Mouse (Mus musculus) layer of hippocampus, adult 8-10 months (tissue): ENCODE results near the gene Cxcr4. TPM values are rescaled to one million over a fixed set of nuclear protein-coding genes. Genes with fewer than 3 reads are reported as not detected.

Experiments used
- DNase-seq, 2 experiments: peaks; one replicate each; pipeline ENCODE4 v3.0.0; 2022; ENCODE audit warnings: low spot score in 2 of 2
- total RNA-seq, 4 experiments: library from RNA; stranded (reverse); gene quantifications; 2 replicates each; pipeline ENCODE4 v1.2.4; 2022

Gene Cxcr4
- total RNA-seq, result 1 to 10 TPM; 2.8 to 6.0 (median 5.6) TPM

DNA sequence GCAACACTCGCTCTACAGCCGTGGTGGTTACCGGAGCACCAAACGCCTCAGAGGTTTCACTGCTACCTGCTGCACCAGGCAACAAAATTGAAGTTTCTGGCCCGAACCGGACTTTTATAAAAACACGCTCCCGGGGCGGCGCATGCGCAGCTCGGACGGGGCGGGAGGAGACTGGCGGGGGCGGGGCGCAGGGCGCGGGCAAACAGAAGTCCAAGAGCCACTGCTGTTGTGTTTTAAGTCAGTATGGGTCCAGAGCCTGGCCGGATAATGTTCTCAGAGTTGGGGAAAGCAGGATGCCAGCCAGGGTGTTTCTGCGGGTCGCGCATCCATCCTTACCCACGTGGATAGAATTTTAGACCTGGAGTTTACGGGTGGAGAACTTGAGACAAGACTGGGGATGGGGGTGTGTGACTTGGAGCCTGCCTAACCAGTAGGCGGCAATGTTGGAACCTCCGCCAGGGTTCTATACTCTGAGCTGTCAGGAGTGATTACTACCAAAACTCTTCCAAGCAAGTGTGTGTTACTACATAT is at the start of gene Cxcr4:
Gene Cxcr4, minus strand, starts transcription at position 83 of the 531 bp plus-strand sequence.
- DNase-seq, result peak in 1 of 2 experiments; percentile 42

DNA sequence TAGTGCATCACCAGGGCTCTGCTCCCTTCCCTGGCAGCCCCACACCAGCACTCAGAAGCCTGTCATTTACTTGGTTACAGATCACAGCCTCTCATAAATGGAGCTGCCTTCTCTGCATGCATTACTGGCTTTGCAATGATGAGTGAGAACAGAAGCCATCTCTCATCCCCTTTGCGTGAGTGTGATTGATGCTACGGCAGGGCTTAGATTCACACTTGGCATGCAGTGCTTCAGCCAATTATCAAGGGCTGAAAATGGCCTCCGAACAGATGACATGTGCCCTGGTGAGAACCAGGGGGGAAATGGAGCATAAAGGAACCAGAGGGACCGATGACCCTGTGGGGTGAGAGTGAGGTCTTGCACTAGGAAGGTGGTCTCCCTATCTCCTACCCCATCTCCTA is 47.6 kb upstream of the Cxcr4 start:
- DNase-seq, result no peak

- no peak for DNase-seq
These were observed 45.2 kb upstream of the Cxcr4 start for GRCm38 (mm10) chr1:128637230-128637740.

- DNase-seq, result no peak
These were observed 44.5 kb upstream of the Cxcr4 start for GRCm38 (mm10) chr1:128636258-128637229.

DNA sequence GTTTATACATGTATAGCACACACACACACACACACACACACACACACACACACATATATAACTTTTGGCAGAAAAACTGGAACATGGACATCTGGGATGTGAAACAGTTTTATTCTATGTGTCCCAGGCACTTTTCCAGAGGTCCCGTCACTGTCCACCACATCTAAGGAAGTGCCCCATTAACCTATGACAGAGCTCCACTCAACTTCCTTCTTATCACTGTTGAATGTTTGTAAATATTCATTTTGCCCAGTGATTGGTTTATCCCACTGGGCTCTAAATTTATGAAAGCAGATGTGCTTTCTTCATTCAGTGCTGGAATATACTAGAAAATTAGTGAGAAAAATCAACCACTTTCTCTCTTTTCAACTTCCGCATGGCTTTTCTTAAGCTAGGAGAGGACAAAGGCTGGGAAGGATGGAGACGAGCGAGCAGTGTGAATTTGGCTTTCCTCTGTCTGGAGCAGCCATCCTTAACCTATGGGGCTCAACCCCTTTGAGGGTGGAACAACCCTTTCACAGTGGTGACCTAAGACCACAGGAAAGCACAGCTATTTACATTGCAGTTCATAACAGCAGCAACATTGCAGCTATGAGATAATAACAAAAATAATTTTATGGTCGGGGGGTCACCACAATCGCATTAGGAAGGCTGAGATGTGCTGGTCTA is 41.8 kb upstream of the Cxcr4 start:
- DNase-seq, result no peak

DNA sequence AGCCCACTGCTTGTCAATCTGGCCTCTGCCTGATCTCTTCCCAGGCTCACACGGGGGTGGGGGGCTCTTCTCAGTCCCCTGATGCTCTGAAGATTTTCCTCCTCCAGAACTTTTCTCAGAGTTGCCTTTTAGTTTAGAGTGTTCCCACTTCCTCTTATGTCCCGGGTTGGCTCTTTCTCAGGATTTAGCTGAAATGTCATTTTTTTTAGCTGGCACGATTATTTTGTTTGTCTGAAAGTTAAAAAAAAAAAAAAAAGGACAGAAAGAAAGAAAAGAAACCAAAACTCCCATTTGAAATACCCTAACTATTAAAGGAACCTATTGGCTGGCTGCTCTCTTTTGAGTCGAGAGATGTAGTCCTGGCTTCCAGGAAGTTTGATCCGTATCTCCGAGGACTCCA is 40.4 kb upstream of the Cxcr4 start:
- no peak for DNase-seq

DNA sequence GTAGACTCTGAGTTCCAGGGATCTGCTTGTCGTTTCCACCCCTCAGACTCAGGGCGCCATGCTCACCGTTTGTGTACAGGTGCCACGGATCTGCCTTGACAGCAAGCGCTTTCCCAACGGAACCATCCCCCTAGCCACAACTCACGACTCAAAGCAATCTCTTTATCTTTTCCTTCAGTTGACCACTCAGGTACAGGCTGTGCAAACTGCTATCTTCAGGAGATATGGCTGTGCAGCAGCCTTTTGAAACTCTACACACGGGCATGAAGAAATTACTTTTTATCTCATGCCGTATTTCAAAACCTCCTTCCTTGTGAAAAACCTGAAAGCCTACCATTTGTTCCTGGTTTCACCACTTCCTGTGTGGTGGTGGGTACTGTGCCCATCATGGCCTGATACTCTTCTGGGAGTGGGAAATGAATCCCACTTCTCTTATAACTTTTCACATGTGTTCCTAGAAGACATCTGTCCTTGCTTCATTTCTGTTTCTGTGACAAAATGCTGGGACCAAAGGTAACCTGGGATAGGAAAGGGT is 34.1 kb upstream of the Cxcr4 start:
- no peak for DNase-seq

DNA sequence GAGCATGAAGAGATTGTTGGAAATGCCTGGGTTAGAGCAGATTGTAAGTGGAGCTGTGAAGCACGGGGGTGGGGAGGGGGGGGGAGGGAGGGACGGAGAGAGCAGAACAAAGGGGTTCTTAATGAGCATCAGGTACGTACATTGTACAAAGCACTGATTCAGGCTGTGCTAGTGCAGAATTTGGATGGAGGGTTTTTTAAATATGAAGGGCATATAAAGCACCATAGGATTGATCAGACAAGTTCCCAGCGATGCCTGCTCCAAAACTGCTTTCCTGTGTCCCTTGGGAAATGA is 31.4 kb upstream of the Cxcr4 start:
- no peak for DNase-seq

- no peak for DNase-seq
These were observed 30.9 kb upstream of the Cxcr4 start for GRCm38 (mm10) chr1:128622867-128623593.

- no peak for DNase-seq
These were observed 25.7 kb upstream of the Cxcr4 start for GRCm38 (mm10) chr1:128617654-128618310.

- DNase-seq, result no peak
These were observed 24.5 kb upstream of the Cxcr4 start for GRCm38 (mm10) chr1:128616586-128616985.

GRCm38 (mm10) chr1:128615459-128615806 is 23.3 kb upstream of the Cxcr4 start:
- no peak for DNase-seq

- no peak for DNase-seq
These were observed 22.8 kb upstream of the Cxcr4 start for GRCm38 (mm10) chr1:128614653-128615458.

GRCm38 (mm10) chr1:128608119-128608518 is 16.0 kb upstream of the Cxcr4 start:
- DNase-seq, result no peak

- no peak for DNase-seq
These were observed 15.3 kb upstream of the Cxcr4 start for GRCm38 (mm10) chr1:128607423-128607822.

- DNase-seq, result no peak
These were observed 13.7 kb upstream of the Cxcr4 start for GRCm38 (mm10) chr1:128605794-128606193.

- DNase-seq, result no peak
These were observed 10.7 kb upstream of the Cxcr4 start for GRCm38 (mm10) chr1:128602688-128603385.

DNA sequence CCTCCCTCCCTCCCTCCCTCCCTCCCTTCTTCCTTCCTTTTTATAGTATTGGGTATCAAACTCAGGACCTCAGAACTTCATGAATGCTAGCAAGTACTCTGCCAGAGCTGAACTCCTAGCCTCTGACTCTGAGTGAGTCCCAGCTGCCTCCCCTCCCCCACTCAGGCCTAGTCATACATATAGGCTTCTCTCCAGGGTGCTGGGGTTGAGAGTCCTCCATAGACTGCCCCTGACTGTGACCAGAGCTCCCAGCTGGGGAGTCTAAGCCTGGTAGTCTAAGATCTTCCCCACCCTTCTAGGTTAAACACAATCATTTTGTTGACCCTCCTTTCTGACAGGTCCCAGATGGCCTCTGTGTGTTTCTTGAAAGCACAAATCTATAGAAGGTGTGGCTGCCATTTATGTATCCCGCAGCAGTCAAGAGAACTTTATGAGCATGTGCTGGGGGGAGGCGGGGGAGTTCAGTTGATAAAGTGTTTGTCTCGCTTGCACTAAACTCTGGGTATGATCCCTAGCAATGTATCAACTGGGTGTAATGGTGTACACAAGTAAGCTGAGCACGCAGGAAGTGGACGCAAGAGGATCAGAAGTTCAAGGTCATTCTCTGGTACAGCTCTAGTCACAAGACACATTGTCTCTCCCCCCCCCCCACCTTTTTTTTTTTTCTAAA is 10.1 kb upstream of the Cxcr4 start:
- no peak for DNase-seq

GRCm38 (mm10) chr1:128601307-128601706 is 9.2 kb upstream of the Cxcr4 start:
- no peak for DNase-seq
